Mouse (Mus musculus) retina, postnatal 7 days (tissue): Measurements from ENCODE around the gene Ralgps1.
A peak's percentile ranks its signal among the peaks of the same experiment; 100 is the strongest.
"Not testable (repeated sequence)": the region's sequence is repeated elsewhere in the genome, so short reads cannot be mapped to it uniquely, and the experiment has no call there.

ENCODE experiments used
- DNase-seq: peaks from one replicate; pipeline ENCODE4 v3.0.0-alpha.2; 2012; ENCODE audit warnings: low read depth, low spot score

The Ralgps1 gene

DNA sequence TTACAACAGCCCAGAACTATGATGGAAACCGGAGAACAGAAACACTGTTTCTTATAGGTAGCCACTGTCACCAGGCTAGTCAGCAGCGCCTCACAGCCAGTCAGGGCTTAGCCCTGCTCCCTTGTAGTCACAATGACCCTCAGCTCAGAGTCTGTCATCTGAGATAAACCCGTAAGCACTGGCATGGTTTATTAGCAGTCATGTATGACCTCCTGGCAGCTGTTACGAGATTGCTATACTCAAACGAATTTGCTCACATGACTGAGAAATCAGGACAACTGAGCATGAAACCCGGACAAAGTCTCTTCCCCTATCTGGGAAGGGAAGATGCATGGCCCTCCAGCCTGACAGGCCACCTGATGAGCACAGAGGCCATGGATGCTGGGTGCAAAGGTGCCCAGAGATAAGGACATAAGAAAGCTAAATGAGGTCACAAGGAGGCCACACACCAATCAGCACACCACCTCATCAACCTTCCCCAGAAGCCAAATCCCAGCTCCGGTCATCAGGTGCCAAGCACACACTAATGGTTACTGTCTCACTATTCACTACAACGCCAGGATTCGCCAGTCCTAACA is 10.1 kb downstream of the Ralgps1 start:
- peak; percentile 45 for DNase-seq

DNA sequence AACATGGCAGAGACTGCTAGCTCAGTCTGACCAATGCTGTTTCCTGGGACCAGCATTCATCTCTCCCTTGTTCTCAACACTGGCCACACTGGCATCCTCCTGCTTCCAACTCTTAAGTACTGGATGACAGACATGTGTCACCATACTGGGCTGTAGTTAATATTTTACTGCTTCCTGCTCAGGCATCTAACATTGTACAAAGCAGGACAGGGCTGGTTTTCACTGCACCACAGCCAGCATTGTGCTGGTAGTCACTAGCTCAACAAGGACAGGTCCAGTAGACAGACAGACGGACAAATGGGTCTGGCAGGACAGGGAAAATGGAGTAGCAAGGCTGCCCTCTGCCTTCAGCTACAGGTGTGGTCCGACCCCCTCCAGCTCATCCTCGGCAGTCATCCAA is 10.7 kb downstream of the Ralgps1 start:
- no peak for DNase-seq

DNA sequence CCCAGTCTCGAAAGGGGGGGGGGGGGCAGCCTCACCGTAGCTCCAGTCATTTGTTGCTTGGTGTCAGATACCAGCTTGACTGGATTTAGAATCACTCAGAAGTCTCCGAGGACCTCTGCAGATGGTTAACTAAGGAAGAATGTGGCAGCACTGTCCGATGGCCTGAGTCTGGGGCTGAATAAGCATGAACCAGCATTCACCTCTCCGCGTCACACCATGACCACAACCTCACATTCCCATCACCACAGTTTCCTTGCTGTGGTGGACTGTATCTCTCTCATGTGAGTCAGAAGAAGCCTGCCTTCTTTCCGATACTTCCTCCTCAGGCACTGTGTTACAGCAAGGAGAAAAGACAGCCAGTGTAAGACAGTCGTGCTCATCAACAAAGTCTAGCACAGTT is 12.1 kb downstream of the Ralgps1 start:
- no peak for DNase-seq

- no peak for DNase-seq
These were observed 13.9 kb downstream of the Ralgps1 start for GRCm38 (mm10) chr2:33357250-33357838.

DNA sequence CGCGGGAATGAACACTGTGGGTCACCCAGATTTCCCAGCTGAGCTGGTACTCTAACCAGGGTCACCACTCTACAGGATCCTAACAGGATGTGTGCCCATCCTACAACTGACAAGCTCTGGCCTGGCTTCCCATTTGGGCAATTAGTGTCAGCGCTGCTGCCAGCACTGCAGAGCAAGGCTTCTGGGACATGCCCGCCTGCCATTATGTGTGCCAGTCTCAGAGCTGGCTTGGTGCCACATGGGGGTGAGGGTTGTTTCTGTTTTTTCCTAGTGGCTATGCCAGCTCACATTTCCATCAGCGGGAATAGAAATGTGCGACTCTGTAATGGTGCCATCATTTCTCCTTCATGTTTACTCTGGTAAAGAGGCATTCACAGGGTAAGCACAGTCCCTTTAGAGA is 15.7 kb downstream of the Ralgps1 start:
- DNase-seq = peak; percentile 41

DNA sequence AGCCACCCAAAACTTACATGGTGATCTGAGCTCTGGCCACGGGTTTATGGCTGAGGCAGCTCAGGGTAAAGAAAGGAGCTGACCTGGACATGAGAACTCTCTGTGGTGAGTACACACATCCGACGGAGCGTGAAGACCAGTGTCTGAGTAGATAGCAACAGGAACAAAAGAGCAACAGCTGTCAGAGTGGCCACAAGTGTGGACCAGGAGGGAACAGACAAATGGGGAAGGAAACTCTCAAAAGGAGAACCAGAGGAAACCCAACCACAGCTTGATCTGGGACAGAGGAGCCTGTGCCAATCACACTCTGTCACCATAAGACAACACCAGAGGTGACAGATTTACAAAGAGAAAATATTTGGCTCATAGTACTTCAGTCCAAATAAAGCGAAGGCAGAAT is 17.9 kb downstream of the Ralgps1 start:
- DNase-seq = no peak

GRCm38 (mm10) chr2:33351449-33351848 is 19.8 kb downstream of the Ralgps1 start:
- DNase-seq = no peak

- no peak for DNase-seq
These were observed 20.4 kb downstream of the Ralgps1 start for GRCm38 (mm10) chr2:33350921-33351320.

DNA sequence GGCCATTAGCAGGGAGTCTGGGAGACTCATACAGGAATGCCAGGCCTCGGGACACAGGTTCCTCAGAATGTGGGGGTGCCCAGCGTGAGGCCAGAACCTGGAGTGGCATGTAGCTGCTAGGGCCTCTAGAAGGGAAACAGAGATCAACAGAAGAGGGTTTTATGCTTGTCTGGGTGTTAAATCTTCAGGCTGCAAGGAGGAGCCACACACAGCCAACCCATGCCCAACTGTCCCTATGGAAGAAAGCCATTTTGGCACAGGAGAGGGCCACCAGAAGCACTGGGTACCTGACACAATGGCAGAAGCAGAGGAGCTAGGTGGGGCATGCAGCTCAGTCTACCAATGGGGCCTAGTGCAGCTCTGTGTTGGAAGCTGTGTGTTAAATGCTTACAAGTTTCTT is 21.7 kb downstream of the Ralgps1 start:
- DNase-seq = no peak

DNA sequence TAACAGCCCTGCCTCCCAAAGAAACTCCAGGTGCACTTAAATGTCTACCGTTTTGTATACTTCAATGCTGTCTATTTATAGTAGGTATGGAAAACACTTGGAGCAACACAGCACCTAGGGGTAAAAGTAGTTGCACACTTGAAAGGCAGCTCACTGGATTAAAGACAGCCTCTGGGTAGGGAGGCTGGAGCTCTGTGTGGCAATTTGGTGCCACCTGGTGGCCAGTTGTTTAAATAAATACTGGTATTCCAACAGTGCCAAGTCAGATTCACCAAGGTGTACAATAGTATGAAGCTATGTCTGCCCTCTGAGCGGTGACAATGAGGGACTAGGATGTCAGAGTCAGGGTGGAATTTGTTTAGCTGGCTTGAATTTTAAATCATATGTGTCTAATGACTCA is 22.2 kb downstream of the Ralgps1 start:
- peak; percentile 78 for DNase-seq

DNA sequence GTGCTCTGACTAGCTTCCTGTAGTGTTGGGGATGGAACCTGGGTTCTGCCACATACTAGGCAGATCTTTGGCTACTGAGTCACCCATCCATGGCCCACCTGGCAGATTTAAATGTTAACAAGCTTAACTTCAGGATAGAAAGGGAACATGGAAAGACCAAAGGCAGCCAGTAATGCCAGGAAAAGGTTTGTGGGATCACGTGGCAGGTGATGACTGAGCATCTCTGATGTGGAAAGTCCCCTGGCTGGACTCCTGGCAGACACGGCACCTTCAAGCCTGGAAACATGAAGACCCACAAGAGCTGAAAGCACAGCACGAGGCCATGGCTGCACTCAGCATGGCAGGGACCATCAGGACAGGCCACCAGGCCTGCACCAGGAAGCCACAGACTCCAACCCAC is 23.0 kb downstream of the Ralgps1 start:
- DNase-seq = no peak

GRCm38 (mm10) chr2:33347607-33348006 is 23.7 kb downstream of the Ralgps1 start:
- peak; percentile 41 for DNase-seq

DNA sequence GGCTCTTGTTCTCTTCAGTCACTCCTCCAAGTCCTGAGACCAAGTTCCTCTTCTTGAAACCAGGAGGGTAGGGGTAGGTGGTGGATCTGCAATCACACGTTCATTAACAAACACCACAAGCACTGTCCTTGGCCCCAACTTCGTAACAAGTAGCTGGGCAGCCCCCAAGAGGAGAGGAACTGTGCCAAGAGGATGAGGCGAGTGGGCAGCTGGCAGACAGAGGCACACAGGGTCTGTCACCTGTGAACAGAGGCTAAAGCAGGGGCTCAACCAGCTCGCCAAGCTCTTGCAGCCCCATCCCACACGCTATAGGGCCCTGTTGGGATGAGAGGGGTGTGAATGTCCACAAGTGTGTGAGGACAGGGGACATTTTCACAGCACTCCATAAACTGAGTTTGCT is 24.5 kb downstream of the Ralgps1 start:
- DNase-seq = no peak

- DNase-seq = no peak
These were observed 25.3 kb downstream of the Ralgps1 start for GRCm38 (mm10) chr2:33345956-33346355.

- DNase-seq = no peak
These were observed 25.8 kb downstream of the Ralgps1 start for GRCm38 (mm10) chr2:33345475-33345874.

- no peak for DNase-seq
These were observed 27.9 kb downstream of the Ralgps1 start for GRCm38 (mm10) chr2:33343413-33343812.

DNA sequence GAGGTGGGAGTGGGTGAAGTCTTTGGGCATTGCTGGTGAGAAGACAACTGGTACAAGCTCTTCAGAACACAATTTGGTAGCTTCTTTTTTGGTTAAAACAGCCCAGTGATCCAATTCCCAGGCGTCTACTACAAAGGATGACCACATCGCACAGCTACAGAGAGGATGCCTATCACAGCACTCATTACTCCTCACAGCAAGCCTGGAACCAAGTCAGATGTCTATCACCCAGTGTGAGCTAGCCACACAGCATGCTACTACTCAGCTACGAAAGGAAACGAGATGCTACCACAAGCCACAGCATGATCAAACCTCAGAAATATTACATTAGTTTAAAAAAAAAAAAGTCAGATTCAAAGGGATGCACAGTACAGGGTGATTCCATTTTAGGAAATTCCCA is 29.1 kb downstream of the Ralgps1 start:
- DNase-seq = no peak

DNA sequence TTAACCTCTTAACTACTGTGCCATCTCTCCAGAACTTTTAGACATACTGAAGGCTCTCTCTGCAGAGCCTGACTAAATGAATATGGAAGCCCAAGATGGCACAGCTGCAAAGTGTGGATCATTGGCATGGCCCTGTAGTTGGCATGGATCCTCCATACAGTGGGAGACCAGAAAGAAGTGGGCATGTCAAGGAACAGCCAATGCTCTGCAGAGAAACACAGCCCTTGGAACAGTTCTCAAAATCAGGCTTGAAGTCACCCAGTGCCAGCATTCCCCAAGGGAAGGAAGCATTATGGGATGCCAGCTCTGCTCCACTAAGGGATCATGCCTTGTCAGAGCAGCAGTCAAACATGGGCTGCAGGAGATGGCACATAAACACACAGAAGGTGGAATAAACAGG is 35.5 kb downstream of the Ralgps1 start:
- DNase-seq = no peak

DNA sequence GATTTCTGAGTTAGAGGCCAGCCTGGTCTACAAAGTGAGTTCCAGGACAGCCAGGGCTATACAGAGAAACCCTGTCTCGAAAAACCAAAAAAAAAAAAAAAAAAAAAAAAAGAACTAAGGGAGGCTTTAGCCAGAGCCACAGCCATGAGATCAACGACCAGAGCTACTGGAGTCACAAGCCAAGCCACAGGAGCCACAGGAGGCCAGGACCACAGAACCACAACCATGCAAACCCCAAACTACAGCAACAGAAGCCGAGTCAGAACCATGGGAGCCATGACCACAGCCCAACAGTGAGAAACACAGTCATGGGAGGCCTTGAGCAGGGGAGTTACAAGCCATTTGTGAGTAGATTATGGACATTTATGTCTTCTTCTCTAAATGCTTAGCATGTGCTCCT is 41.7 kb downstream of the Ralgps1 start:
- no peak for DNase-seq

DNA sequence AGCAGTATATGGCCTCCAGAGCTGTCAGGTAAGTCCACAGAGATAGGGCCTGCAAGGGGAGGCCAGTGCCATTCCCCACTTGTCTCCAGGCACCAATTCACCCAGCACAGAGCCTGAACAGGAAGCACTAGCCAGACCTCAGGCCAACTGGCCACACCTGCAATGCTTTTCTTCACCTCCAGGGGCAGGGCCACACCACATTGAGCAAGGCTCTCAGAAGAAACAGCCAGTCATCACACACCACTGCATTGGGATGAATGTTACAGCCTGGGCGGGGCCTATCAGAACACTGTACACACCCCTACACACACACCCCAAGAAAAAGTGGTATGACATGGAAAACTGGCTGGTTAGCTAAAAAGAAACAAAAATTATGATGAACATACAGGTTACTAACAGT is 42.3 kb downstream of the Ralgps1 start:
- no peak for DNase-seq

DNA sequence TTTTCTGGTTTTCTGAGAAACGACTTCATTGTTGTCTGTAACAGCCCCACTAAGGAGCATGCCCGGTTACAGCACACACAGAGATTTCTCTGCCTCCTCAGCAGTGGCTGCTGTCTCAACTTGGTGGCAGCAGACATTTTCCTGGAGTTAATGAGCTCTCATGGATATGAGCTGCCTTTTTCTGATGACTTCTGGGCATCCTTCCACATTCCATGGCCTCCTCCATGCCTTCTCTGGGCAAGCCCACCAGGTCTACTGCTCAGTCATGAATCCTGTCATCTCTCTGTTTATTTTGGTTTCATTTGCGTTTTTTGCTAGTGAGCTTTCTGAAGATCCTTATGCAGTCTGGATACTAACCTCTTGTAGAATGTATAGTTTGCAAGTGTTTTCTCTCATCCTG is 45.9 kb downstream of the Ralgps1 start:
- no peak for DNase-seq

DNA sequence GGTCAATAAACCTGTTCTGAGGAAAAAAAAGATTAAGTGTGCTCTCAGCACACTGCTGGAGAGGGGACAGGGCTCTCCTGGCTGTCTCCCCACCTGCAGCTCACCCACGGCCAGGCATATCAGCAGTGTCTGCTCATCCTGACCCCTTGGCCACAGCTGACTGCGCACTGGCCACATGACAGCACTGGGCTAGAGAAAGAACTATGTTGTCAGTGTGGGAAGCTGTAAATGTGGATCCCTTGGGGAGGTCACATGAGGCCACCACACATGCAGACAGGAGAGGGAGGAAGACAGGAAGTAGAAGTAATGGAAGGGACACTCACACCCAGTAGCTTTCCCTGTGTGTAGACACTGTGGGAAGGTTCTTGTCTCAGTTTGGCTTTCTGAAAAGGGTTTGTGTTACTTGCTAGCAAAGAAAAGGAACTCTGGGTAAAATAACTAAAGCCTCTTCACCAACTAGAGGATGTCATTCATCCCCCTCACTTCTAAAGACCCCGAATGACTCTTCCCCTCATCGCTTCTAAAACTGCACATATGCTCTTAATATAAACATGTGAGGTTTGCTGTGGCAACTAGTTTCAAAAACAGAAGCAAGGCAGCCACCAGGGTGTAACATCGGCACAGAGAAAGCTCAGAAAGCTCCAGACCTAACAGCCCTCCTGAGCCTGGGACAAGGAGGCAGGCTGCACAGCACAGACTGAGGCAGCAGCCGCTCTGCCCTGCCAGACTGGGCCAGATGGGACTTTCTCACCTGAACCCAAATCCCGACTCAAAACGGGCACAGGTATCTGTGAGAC is 47.3 kb downstream of the Ralgps1 start:
- DNase-seq = no peak

DNA sequence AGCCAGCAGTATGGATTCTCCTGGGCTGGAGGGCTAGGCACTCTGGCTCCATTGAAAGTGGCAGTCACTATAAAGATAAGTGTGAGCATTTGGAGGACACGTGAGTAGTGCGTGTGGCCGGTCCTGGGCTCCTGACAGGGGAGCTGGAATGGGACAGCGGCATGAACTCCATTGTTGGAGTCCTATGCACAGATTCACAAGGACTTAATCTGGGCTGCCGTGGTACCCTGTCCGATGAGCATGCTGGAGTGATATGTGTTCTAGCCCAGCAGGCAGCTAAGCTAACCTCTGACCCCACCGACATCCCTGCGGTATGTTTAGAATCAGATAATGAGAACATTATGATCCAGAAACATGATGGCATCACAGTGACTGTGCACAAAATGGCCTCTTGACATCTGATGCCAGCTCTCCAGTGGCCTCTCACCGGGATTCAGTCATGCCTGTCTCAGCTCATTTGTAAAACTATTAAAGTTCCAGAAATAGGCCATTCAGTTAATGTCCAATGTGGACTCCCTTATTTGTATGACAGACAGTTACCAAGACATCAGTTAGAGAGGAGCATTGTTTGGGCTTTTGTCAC is 48.2 kb downstream of the Ralgps1 start:
- DNase-seq = not testable (repeated sequence)
